Mouse (Mus musculus) liver (tissue): ENCODE results near the gene Taldo1.
"Not testable (repeated sequence)": the region's sequence is repeated elsewhere in the genome, so short reads cannot be mapped to it uniquely, and the experiment has no call there.

ENCODE experiments used
- DNase-seq: peaks from one replicate; pipeline ENCODE4 v3.0.0-alpha.2; 2020; ENCODE audit warnings: mixed read lengths

The Taldo1 gene

GRCm38 (mm10) chr7:141440613-141441012 is 48.6 kb downstream of the Taldo1 start:
- peak; percentile 48 for DNase-seq

- DNase-seq: no peak
Measured at GRCm38 (mm10) chr7:141441460-141441859, 49.5 kb downstream of the Taldo1 start.

- no peak for DNase-seq
Measured at GRCm38 (mm10) chr7:141442199-141442598, 50.2 kb downstream of the Taldo1 start.

GRCm38 (mm10) chr7:141443081-141443821 is 51.3 kb downstream of the Taldo1 start:
- DNase-seq: peak; percentile 52

- peak; percentile 87 for DNase-seq
Measured at GRCm38 (mm10) chr7:141443828-141444237, 51.8 kb downstream of the Taldo1 start, which contains the start of gene Pidd1. TSS of gene Pidd1 (minus strand) at chr7:141444025.

GRCm38 (mm10) chr7:141446374-141446773 is 54.4 kb downstream of the Taldo1 start:
- not testable (repeated sequence) for DNase-seq

- peak; percentile 93 for DNase-seq
Measured at GRCm38 (mm10) chr7:141447110-141447991, 55.4 kb downstream of the Taldo1 start, which contains the start of gene Rplp2. TSS of gene Rplp2 (plus strand) at chr7:141447370.

- DNase-seq: no peak
Measured at GRCm38 (mm10) chr7:141451928-141452327, 59.9 kb downstream of the Taldo1 start.
